Mouse (Mus musculus): Measurements from ENCODE around the gene Atxn7l2. TPM values are rescaled to one million over a fixed set of nuclear protein-coding genes. Genes with fewer than 3 reads are reported as not detected.

The Atxn7l2 gene
- polyA plus RNA-seq, 1 experiment, result 38.0 TPM

DNA sequence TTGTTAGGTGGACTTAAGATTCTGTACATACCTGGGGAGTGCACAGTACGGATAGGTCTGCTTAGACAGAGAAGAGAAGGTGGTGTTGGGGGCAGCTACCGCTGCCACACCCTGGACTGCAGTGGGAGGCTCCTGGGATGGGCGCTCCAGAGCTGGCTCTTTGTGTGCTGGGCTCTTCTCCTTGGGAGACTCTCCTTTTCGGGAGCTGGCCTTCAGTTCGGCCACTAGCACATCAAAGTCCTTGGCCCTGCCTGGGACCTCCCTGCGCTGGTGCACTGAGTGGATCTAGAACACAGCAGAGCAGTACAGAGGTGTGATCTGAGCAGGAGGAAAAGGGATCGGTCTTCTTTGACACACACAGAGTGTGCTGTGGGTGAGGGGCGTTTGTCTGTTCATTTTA is 5.1 kb downstream of the Atxn7l2 start:
- H3K36me3 ChIP-seq (ENCODE audit: control insufficient read depth, insufficient read depth, low read length), result no peaks in the 10 kb centered on the region
- H3K4me1 ChIP-seq (replicated peaks; ENCODE audit: control insufficient read depth, insufficient read depth, low read length), result peaks cover 14% of the 10 kb centered on the region
- H3K27me3 ChIP-seq (ENCODE audit: control insufficient read depth, insufficient read depth, low read length), result no peaks in the 10 kb centered on the region
- H3K27ac ChIP-seq (ENCODE audit: control insufficient read depth, insufficient read depth, low read length), result no peak overlapping the region
- DNase-seq, result no peak
- TF ChIP-seq POLR2A (IDR thresholded peaks at IDR 0.05; ENCODE audit: control insufficient read depth, extremely low read depth, insufficient read depth, low read length, poor library complexity) (no peak), CTCF (IDR thresholded peaks at IDR 0.05; ENCODE audit: borderline replicate concordance, control insufficient read depth, extremely low read depth, insufficient read depth, low read length, poor library complexity) (no peak)
- H3K4me3 ChIP-seq (ENCODE audit: control insufficient read depth, insufficient read depth, low read length), result no peak overlapping the region
- 96% methylated on average over 8 of the region's 8 CpGs for WGBS

DNA sequence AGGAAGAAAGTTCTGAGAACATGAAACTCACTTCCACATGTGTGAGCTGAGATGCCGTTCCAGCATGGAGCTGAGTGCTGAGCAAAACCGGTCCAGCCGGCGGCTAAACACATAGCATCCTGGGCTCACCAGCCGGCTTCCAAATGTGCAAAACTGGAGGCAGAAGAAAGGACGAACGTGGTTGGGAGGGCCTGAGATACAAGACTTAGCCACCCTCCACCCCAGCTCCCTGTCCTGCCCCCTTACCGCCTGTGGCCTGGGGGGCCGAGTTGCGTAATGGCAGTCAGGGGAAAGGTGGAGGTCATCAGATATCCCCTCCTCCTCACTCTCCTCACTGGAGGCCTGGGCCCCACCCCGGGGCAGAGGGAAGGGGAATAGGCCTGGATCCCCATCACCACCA is 6.3 kb downstream of the Atxn7l2 start:
- Histone ChIP-seq H3K4me3 (ENCODE audit: control insufficient read depth, insufficient read depth, low read length) (no peak overlapping the region), H3K27me3 (ENCODE audit: control insufficient read depth, insufficient read depth, low read length) (no peaks in the 10 kb centered on the region), H3K27ac (ENCODE audit: control insufficient read depth, insufficient read depth, low read length) (no peak overlapping the region), H3K4me1 (replicated peaks; ENCODE audit: control insufficient read depth, insufficient read depth, low read length) (peaks cover 15% of the 10 kb centered on the region), H3K36me3 (ENCODE audit: control insufficient read depth, insufficient read depth, low read length) (no peaks in the 10 kb centered on the region)
- WGBS, result 94% methylated on average over 11 of the region's 11 CpGs
- DNase-seq, result no peak
- TF ChIP-seq POLR2A (IDR thresholded peaks at IDR 0.05; ENCODE audit: control insufficient read depth, extremely low read depth, insufficient read depth, low read length, poor library complexity) (no peak), CTCF (IDR thresholded peaks at IDR 0.05; ENCODE audit: borderline replicate concordance, control insufficient read depth, extremely low read depth, insufficient read depth, low read length, poor library complexity) (no peak)

DNA sequence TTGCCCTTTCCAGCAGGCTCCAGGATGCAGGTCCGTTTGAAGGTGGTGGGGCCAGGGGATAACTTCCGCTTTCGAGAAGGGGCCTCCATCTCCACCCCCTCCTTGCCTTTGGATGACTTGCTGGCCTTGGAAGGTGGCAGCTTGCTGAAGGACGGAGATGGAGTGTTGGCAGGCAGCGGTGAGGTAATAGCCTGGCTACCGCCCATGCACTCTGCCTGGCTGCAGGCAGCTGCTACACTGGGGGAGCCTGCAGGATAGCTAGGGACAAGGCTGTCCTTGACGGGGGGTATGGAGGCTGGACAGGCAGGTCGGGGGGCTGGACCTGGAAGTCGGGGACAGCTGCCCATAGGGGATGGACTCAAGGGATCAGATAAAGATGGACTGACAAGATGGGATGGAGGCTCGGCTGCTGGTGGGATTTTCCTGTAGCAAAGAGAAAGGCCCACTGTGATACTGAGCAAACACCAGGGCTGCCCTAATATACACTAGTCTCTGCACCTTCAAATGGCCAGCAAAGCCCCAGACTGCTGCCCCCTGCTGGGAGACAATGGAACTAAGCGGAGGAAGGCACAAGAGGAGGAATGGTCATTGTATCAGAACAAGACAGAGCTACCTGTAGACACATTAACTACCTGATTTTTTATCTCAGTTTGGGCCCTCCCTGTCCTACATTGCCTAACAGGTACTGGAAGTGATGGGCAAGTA is 7.0 kb downstream of the Atxn7l2 start:
- no peaks in the 10 kb centered on the region for H3K36me3 ChIP-seq (ENCODE audit: control insufficient read depth, insufficient read depth, low read length)
- 93% methylated on average over 11 of the region's 11 CpGs for WGBS
- peaks cover 13% of the 10 kb centered on the region for H3K4me1 ChIP-seq (replicated peaks; ENCODE audit: control insufficient read depth, insufficient read depth, low read length)
- H3K27me3 ChIP-seq (ENCODE audit: control insufficient read depth, insufficient read depth, low read length), result no peaks in the 10 kb centered on the region
- TF ChIP-seq POLR2A (IDR thresholded peaks at IDR 0.05; ENCODE audit: control insufficient read depth, extremely low read depth, insufficient read depth, low read length, poor library complexity), result no peak
- TF ChIP-seq CTCF (IDR thresholded peaks at IDR 0.05; ENCODE audit: borderline replicate concordance, control insufficient read depth, extremely low read depth, insufficient read depth, low read length, poor library complexity), result peak; percentile 59; the same call in 1 of the 2 replicates
- no peak overlapping the region for H3K4me3 ChIP-seq (ENCODE audit: control insufficient read depth, insufficient read depth, low read length)
- H3K27ac ChIP-seq (ENCODE audit: control insufficient read depth, insufficient read depth, low read length), result no peak overlapping the region
- peak; percentile 80 for DNase-seq

DNA sequence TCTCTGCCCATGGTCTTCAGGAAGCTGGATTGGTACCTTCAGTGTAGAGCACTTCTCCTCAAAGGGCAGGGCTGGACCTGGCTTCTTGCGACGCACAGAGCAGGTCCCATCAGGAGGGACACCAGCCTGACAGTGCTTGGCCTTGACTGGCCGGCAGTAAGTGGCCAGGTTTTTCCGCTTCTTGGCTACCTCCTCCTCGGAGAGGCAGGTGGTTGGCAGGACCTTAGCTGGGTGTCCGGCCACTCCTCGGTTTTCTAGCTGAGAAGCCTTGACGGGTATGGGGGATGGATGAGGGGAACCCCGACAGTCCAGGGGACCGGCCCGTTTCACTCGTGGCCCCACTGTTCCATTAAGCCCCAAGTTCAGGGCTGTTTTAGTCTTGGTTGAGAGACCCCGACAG is 7.5 kb downstream of the Atxn7l2 start:
- TF ChIP-seq POLR2A (IDR thresholded peaks at IDR 0.05; ENCODE audit: control insufficient read depth, extremely low read depth, insufficient read depth, low read length, poor library complexity) (no peak), CTCF (IDR thresholded peaks at IDR 0.05; ENCODE audit: borderline replicate concordance, control insufficient read depth, extremely low read depth, insufficient read depth, low read length, poor library complexity) (no peak)
- Histone ChIP-seq H3K4me1 (replicated peaks; ENCODE audit: control insufficient read depth, insufficient read depth, low read length) (peaks cover 13% of the 10 kb centered on the region), H3K36me3 (ENCODE audit: control insufficient read depth, insufficient read depth, low read length) (no peaks in the 10 kb centered on the region), H3K4me3 (ENCODE audit: control insufficient read depth, insufficient read depth, low read length) (no peak overlapping the region), H3K27me3 (ENCODE audit: control insufficient read depth, insufficient read depth, low read length) (no peaks in the 10 kb centered on the region), H3K27ac (ENCODE audit: control insufficient read depth, insufficient read depth, low read length) (no peak overlapping the region)
- WGBS, result 95% methylated on average over 13 of the region's 13 CpGs
- DNase-seq, result no peak

DNA sequence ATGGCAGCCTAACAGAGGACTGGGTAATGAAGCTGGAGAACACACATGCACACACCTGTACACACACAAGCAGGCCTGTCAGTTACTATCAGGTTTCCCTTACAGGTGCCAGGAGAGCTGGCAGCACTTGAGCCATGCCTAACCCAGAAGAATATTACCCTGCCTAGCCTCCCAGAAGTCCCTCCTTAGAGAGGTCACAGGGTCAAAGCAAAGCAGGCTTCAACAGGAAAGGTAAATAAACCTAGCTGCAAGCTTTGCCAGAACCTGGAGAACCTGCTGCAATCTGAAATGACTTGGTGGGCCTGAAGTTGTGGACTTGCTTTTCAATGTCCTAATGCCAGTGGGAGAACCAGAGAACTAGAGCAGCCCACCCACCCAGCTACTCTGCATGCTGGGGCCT is 8.2 kb downstream of the Atxn7l2 start:
- Histone ChIP-seq H3K36me3 (ENCODE audit: control insufficient read depth, insufficient read depth, low read length) (no peaks in the 10 kb centered on the region), H3K4me1 (replicated peaks; ENCODE audit: control insufficient read depth, insufficient read depth, low read length) (peaks cover 13% of the 10 kb centered on the region)
- no peak for DNase-seq

DNA sequence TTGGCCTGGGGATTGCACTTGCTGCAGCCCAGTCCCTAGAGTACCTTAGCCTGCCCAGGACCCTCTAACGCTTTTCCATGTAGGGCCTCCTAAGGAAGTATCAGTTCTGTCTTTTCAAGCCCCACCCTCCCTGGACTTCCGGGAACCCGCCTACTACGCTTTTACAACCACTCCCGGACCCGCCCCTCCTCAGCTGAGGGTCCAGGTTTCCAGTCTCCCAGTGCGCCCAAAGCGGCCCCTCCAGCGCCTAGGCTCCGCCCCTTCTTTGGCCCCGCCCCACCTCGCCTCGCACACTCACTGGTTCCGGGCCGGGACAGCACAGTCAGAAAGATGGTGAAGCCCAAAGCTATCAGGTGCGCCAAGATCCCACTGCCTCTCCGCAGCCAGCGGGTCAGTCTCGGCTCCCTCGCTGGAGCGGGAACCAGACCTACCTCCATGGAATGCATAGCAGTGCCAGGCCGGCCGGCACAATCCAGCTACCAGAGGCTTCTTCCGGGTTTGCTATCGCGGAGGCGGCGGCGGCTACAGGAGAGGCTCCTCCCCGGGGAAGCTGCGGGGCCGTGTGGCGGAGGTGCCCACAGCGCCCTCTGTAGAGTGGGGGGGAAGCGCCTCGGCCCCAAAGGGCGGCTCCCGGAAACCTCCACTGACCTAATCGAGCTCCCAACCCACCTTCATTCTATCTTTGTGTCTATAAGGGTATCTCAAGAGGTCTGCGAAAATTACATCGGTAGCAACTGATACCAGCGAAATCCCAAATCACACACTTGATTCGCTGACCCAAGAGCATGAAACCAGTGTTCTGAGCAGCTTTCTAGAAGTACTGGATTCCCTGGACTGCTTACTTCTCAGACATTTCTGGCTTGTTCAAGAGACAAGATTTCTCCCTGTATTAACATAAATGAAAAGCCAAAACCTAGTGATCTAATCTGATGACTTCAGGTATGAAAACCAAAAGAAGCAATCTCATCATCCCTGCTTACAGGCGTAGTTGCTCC is 10.1 kb downstream of the Atxn7l2 start, which contains the start of gene Cyb561d1:
Gene Cyb561d1 (minus strand): TSS at position 884 of the 995 bp plus-strand sequence.
- H3K27me3 ChIP-seq (ENCODE audit: control insufficient read depth, insufficient read depth, low read length), result no peaks in the 10 kb centered on the region
- DNase-seq, result peak; percentile 98
- H3K4me3 ChIP-seq (ENCODE audit: control insufficient read depth, insufficient read depth, low read length), result peak within 1 kb of the TSS; percentile 96
- H3K36me3 ChIP-seq (ENCODE audit: control insufficient read depth, insufficient read depth, low read length), result no peaks in the 10 kb centered on the region
- peak within 1 kb of the TSS; percentile 80 for H3K27ac ChIP-seq (ENCODE audit: control insufficient read depth, insufficient read depth, low read length)
- peaks cover 13% of the 10 kb centered on the region for H3K4me1 ChIP-seq (replicated peaks; ENCODE audit: control insufficient read depth, insufficient read depth, low read length)
- peak; percentile 72; the same call in 1 of the 2 replicates for TF ChIP-seq CTCF (IDR thresholded peaks at IDR 0.05; ENCODE audit: borderline replicate concordance, control insufficient read depth, extremely low read depth, insufficient read depth, low read length, poor library complexity)
- TF ChIP-seq POLR2A (IDR thresholded peaks at IDR 0.05; ENCODE audit: control insufficient read depth, extremely low read depth, insufficient read depth, low read length, poor library complexity), result peak; percentile 87
- 3% methylated on average over 44 of the region's 44 CpGs for WGBS

More for the DNA sequence above, 8.2 kb downstream of the Atxn7l2 start:
- Histone ChIP-seq H3K4me3 (ENCODE audit: control insufficient read depth, insufficient read depth, low read length) (no peak overlapping the region), H3K27me3 (ENCODE audit: control insufficient read depth, insufficient read depth, low read length) (no peaks in the 10 kb centered on the region), H3K27ac (ENCODE audit: control insufficient read depth, insufficient read depth, low read length) (no peak overlapping the region)
- TF ChIP-seq POLR2A (IDR thresholded peaks at IDR 0.05; ENCODE audit: control insufficient read depth, extremely low read depth, insufficient read depth, low read length, poor library complexity), result no peak
- no peak for TF ChIP-seq CTCF (IDR thresholded peaks at IDR 0.05; ENCODE audit: borderline replicate concordance, control insufficient read depth, extremely low read depth, insufficient read depth, low read length, poor library complexity)

All from thymus, adult 2 months (tissue).